Mouse (Mus musculus): ENCODE results near the gene Cpt1b. TPM values are rescaled to one million over a fixed set of nuclear protein-coding genes. Genes with fewer than 3 reads are reported as not detected.
"Not testable (repeated sequence)": the region's sequence is repeated elsewhere in the genome, so short reads cannot be mapped to it uniquely, and the experiment has no call there.

Cpt1b gene
- polyA plus RNA-seq, 1 experiment from 2014 or later: 8.1 TPM

GRCm38 (mm10) chr15:89435878-89436277, 10.2 kb upstream of the Cpt1b start:
- Histone ChIP-seq H3K4me2 (replicated peaks; ENCODE audit: low read depth, low read length) (no peak overlapping the region), H3K36me3 (ENCODE audit: insufficient read depth, low read length) (no peaks in the 10 kb centered on the region), H3K9me3 (ENCODE audit: low read length) (no peaks in the 10 kb centered on the region), H3K27me3 (ENCODE audit: insufficient read depth, low read length) (no peaks in the 10 kb centered on the region), H3K4me1 (ENCODE audit: insufficient read depth, low read length) (no peaks in the 10 kb centered on the region), H3K9ac (replicated peaks; ENCODE audit: low read length) (no peak overlapping the region), H3K27ac (ENCODE audit: low read length) (no peak overlapping the region), H3K4me3 (ENCODE audit: low read length) (no peak overlapping the region)
- no peak for ATAC-seq (ENCODE audit: low FRiP score, low TSS enrichment)
- WGBS: 82% methylated on average over 5 of the region's 5 CpGs

DNA sequence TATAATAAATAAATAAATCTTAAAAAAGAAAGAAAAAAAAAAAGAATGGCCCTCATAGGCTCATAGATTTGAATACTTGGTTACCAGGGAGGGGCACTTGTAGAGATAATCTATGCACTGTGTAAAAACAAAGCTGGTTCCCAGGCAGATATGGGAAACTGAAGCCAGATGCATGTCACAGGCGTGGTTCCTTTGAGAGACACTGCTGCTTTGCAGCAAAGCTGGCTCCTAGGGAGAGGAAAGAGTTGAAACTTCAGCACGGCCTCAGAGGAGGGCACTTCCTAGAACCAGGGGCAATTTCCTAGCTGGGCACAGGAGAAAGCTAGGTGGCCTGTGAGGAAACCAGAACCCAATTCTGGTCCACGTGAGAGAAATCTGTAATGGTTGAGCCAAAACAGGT, 8.5 kb upstream of the Cpt1b start:
- Histone ChIP-seq H3K4me2 (replicated peaks; ENCODE audit: low read depth, low read length) (no peak overlapping the region), H3K4me3 (ENCODE audit: low read length) (no peak overlapping the region), H3K9me3 (ENCODE audit: low read length) (no peaks in the 10 kb centered on the region), H3K36me3 (ENCODE audit: insufficient read depth, low read length) (no peaks in the 10 kb centered on the region), H3K27ac (ENCODE audit: low read length) (no peak overlapping the region), H3K27me3 (ENCODE audit: insufficient read depth, low read length) (no peaks in the 10 kb centered on the region), H3K9ac (replicated peaks; ENCODE audit: low read length) (no peak overlapping the region), H3K4me1 (ENCODE audit: insufficient read depth, low read length) (peaks cover 5% of the 10 kb centered on the region; the same call in 1 of the 2 replicates)
- ATAC-seq (ENCODE audit: low FRiP score, low TSS enrichment): no peak
- WGBS: 71% methylated on average over 3 of the region's 3 CpGs

GRCm38 (mm10) chr15:89432946-89433345, 7.3 kb upstream of the Cpt1b start:
- peaks cover 9% of the 10 kb centered on the region for H3K4me1 ChIP-seq (ENCODE audit: insufficient read depth, low read length)
- no peaks in the 10 kb centered on the region for H3K9me3 ChIP-seq (ENCODE audit: low read length)
- H3K27ac ChIP-seq (ENCODE audit: low read length): no peak overlapping the region
- no peaks in the 10 kb centered on the region for H3K27me3 ChIP-seq (ENCODE audit: insufficient read depth, low read length)
- H3K36me3 ChIP-seq (ENCODE audit: insufficient read depth, low read length): no peaks in the 10 kb centered on the region
- no peak for ATAC-seq (ENCODE audit: low FRiP score, low TSS enrichment)
- H3K4me2 ChIP-seq (replicated peaks; ENCODE audit: low read depth, low read length): no peak overlapping the region
- H3K4me3 ChIP-seq (ENCODE audit: low read length): no peak overlapping the region
- H3K9ac ChIP-seq (replicated peaks; ENCODE audit: low read length): no peak overlapping the region
- 87% methylated on average over 4 of the region's 4 CpGs for WGBS

- Histone ChIP-seq H3K27ac (ENCODE audit: low read length) (no peak overlapping the region), H3K4me1 (ENCODE audit: insufficient read depth, low read length) (peaks cover 9% of the 10 kb centered on the region), H3K4me2 (replicated peaks; ENCODE audit: low read depth, low read length) (no peak overlapping the region), H3K36me3 (ENCODE audit: insufficient read depth, low read length) (peaks cover 5% of the 10 kb centered on the region; the same call in 1 of the 2 replicates), H3K4me3 (ENCODE audit: low read length) (no peak overlapping the region), H3K9me3 (ENCODE audit: low read length) (no peaks in the 10 kb centered on the region), H3K9ac (replicated peaks; ENCODE audit: low read length) (no peak overlapping the region), H3K27me3 (ENCODE audit: insufficient read depth, low read length) (no peaks in the 10 kb centered on the region)
- 94% methylated on average over 6 of the region's 6 CpGs for WGBS
- ATAC-seq (ENCODE audit: low FRiP score, low TSS enrichment): no peak
These were observed 6.1 kb upstream of the Cpt1b start for GRCm38 (mm10) chr15:89431806-89432205.

GRCm38 (mm10) chr15:89431271-89431670, 5.6 kb upstream of the Cpt1b start:
- ATAC-seq (ENCODE audit: low FRiP score, low TSS enrichment): no peak
- H3K4me2 ChIP-seq (replicated peaks; ENCODE audit: low read depth, low read length): no peak overlapping the region
- no peaks in the 10 kb centered on the region for H3K9me3 ChIP-seq (ENCODE audit: low read length)
- no peak overlapping the region for H3K4me3 ChIP-seq (ENCODE audit: low read length)
- H3K27me3 ChIP-seq (ENCODE audit: insufficient read depth, low read length): no peaks in the 10 kb centered on the region
- WGBS: 91% methylated on average over 3 of the region's 3 CpGs
- H3K9ac ChIP-seq (replicated peaks; ENCODE audit: low read length): no peak overlapping the region
- H3K4me1 ChIP-seq (ENCODE audit: insufficient read depth, low read length): peaks cover 9% of the 10 kb centered on the region
- H3K27ac ChIP-seq (ENCODE audit: low read length): no peak overlapping the region
- H3K36me3 ChIP-seq (ENCODE audit: insufficient read depth, low read length): peaks cover 11% of the 10 kb centered on the region

DNA sequence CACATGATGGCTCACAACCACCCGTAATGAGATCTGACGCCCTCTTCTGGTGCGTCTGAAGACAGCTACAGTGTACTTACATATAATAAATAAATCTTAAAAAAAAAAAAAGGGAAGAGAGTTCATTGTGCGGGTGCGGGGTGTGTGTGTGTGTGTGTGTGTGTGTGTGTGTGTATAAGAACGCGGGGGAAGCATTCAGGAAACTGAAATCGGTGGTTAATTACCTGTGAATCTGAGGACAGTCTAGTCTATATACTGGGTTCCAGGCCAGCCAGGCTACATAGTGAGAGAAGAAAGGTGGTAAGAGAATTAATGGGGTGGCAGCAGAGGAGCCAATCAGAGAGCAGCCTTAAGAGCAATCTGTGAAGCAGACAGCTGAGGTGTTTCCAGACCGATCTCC, 5.1 kb upstream of the Cpt1b start:
- not testable (repeated sequence) for ATAC-seq (ENCODE audit: low FRiP score, low TSS enrichment); H3K27ac ChIP-seq (ENCODE audit: low read length); H3K27me3 ChIP-seq (ENCODE audit: insufficient read depth, low read length); H3K4me3 ChIP-seq (ENCODE audit: low read length); H3K9me3 ChIP-seq (ENCODE audit: low read length); H3K9ac ChIP-seq (replicated peaks; ENCODE audit: low read length); H3K4me2 ChIP-seq (replicated peaks; ENCODE audit: low read depth, low read length)
- Histone ChIP-seq H3K4me1 (ENCODE audit: insufficient read depth, low read length) (peaks cover 13% of the 10 kb centered on the region), H3K36me3 (ENCODE audit: insufficient read depth, low read length) (peaks cover 14% of the 10 kb centered on the region)
- WGBS: 84% methylated on average over 8 of the region's 9 CpGs

- peak overlapping the region; percentile 87 for H3K9ac ChIP-seq (replicated peaks; ENCODE audit: low read length)
- H3K4me2 ChIP-seq (replicated peaks; ENCODE audit: low read depth, low read length): peak overlapping the region; percentile 70
- H3K4me1 ChIP-seq (ENCODE audit: insufficient read depth, low read length): peaks cover 17% of the 10 kb centered on the region
- ATAC-seq (ENCODE audit: low FRiP score, low TSS enrichment): no peak
- peak overlapping the region; percentile 98 for H3K27ac ChIP-seq (ENCODE audit: low read length)
- H3K27me3 ChIP-seq (ENCODE audit: insufficient read depth, low read length): no peaks in the 10 kb centered on the region
- peaks cover 14% of the 10 kb centered on the region for H3K36me3 ChIP-seq (ENCODE audit: insufficient read depth, low read length)
- 49% methylated on average over 6 of the region's 6 CpGs for WGBS
- H3K9me3 ChIP-seq (ENCODE audit: low read length): no peaks in the 10 kb centered on the region
- H3K4me3 ChIP-seq (ENCODE audit: low read length): peak overlapping the region; percentile 90
These were observed 4.7 kb upstream of the Cpt1b start for GRCm38 (mm10) chr15:89430341-89430740.

GRCm38 (mm10) chr15:89429352-89430221, 3.9 kb upstream of the Cpt1b start, which contains the start of the genes C730034F03Rik, Gm44502 and Chkb:
C730034F03Rik (plus strand) TSS chr15:89429589.
Gm44502 (minus strand) TSS chr15:89429696.
Chkb (minus strand) TSS chr15:89429908.
- Histone ChIP-seq H3K9me3 (ENCODE audit: low read length) (no peaks in the 10 kb centered on the region), H3K27ac (ENCODE audit: low read length) (peak within 1 kb of the TSS; percentile 98), H3K9ac (replicated peaks; ENCODE audit: low read length) (peak within 1 kb of the TSS; percentile 87), H3K27me3 (ENCODE audit: insufficient read depth, low read length) (no peaks in the 10 kb centered on the region), H3K4me2 (replicated peaks; ENCODE audit: low read depth, low read length) (peak within 1 kb of the TSS; percentile 70), H3K4me1 (ENCODE audit: insufficient read depth, low read length) (peaks cover 17% of the 10 kb centered on the region), H3K36me3 (ENCODE audit: insufficient read depth, low read length) (peaks cover 14% of the 10 kb centered on the region), H3K4me3 (ENCODE audit: low read length) (peak within 1 kb of the TSS; percentile 90)
- under 1% methylated on average over 69 of the region's 70 CpGs for WGBS
- ATAC-seq (ENCODE audit: low FRiP score, low TSS enrichment): peak; percentile 94

DNA sequence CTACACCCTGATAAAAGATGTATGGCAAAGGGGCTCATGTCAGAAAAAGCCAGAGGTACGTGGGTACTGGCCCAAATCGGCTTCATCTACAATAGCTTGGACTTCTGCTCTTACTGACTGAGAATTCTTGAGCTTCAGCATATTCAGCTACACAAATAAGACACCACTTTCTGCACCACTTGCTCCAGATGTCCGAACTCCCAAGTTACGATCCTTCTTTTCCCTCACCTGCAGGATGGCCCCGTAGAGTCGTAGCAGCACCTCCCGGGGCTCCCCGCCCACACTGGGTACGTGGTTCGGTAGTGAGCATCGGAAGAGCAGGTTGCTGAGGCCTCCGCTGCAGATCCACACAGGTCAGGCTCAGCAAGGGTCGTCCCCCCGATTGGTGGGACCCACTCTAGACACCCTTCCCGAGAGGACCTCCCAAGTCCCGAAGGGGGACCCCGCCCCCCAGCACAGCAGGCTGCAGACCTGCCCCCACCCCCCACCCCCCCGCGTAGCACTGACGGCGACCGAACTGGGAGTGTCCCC, 3.2 kb upstream of the Cpt1b start:
- peaks cover 14% of the 10 kb centered on the region for H3K36me3 ChIP-seq (ENCODE audit: insufficient read depth, low read length)
- no peak overlapping the region; the same call in 1 of the 2 replicates for H3K27ac ChIP-seq (ENCODE audit: low read length)
- peak overlapping the region; percentile 90 for H3K4me3 ChIP-seq (ENCODE audit: low read length)
- WGBS: 3% methylated on average over 20 of the region's 22 CpGs
- peak overlapping the region; percentile 87 for H3K9ac ChIP-seq (replicated peaks; ENCODE audit: low read length)
- peaks cover 17% of the 10 kb centered on the region for H3K4me1 ChIP-seq (ENCODE audit: insufficient read depth, low read length)
- no peaks in the 10 kb centered on the region for H3K27me3 ChIP-seq (ENCODE audit: insufficient read depth, low read length)
- H3K4me2 ChIP-seq (replicated peaks; ENCODE audit: low read depth, low read length): peak overlapping the region; percentile 70
- ATAC-seq (ENCODE audit: low FRiP score, low TSS enrichment): peak; percentile 57
- H3K9me3 ChIP-seq (ENCODE audit: low read length): no peaks in the 10 kb centered on the region
